Mouse (Mus musculus) bone marrow, adult 2 months (tissue): ENCODE results near the gene Sirt2.

Experiments used
- CTCF ChIP-seq: fragments of 200-500 bp; IDR thresholded peaks from 2 replicates; pipeline ENCODE4 v1.5.1; 2011; ENCODE audit warnings: low read length, control low read depth; ENCODE audit not compliant: control insufficient read depth, insufficient read depth
- POLR2A ChIP-seq: fragments of 200-500 bp; IDR thresholded peaks from 2 replicates; pipeline ENCODE4 v1.6.1; 2011; ENCODE audit warnings: low read depth, mild to moderate bottlenecking, control low read depth, low read length, borderline replicate concordance; ENCODE audit not compliant: control insufficient read depth

- TF ChIP-seq POLR2A (no peak), CTCF (no peak)
Observed at GRCm38 (mm10) chr7:28821261-28821831, 54.8 kb downstream of the Sirt2 start.
